Mouse (Mus musculus): Measurements from ENCODE around the gene Dusp1. TPM values are rescaled to one million over a fixed set of nuclear protein-coding genes. Genes with fewer than 3 reads are reported as not detected.

The Dusp1 gene
- polyA plus RNA-seq, 1 experiment from 2014 or later, result 16.2 TPM

- no peak overlapping the region for H3K27ac ChIP-seq (ENCODE audit: low read length)
- H3K9ac ChIP-seq (replicated peaks; ENCODE audit: low read depth, low read length), result no peak overlapping the region
- H3K9me3 ChIP-seq (ENCODE audit: control insufficient read depth, low read depth, low read length), result no peaks in the 10 kb centered on the region
- no peak overlapping the region for H3K4me3 ChIP-seq (ENCODE audit: low read depth, low read length)
- H3K36me3 ChIP-seq (ENCODE audit: control insufficient read depth, insufficient read depth, low read length), result no peaks in the 10 kb centered on the region
- H3K27me3 ChIP-seq (ENCODE audit: control insufficient read depth, insufficient read depth, low read length), result no peaks in the 10 kb centered on the region
- no peak for ATAC-seq (ENCODE audit: insufficient number of reproducible peaks, insufficient read depth, low FRiP score, low read depth)
- no peaks in the 10 kb centered on the region for H3K4me1 ChIP-seq (ENCODE audit: control insufficient read depth, insufficient read depth, low read length)
- no peak overlapping the region for H3K4me2 ChIP-seq (replicated peaks; ENCODE audit: low read depth, low read length)
- 83% methylated on average over 4 of the region's 4 CpGs for WGBS
These were observed 81.0 kb downstream of the Dusp1 start for GRCm38 (mm10) chr17:26480956-26481355.

- no peak overlapping the region for H3K9ac ChIP-seq (replicated peaks; ENCODE audit: low read depth, low read length)
- WGBS, result 82% methylated on average over 6 of the region's 6 CpGs
- no peak overlapping the region for H3K4me2 ChIP-seq (replicated peaks; ENCODE audit: low read depth, low read length)
These were observed 82.3 kb downstream of the Dusp1 start for GRCm38 (mm10) chr17:26479619-26480018.

GRCm38 (mm10) chr17:26478672-26479071 is 83.3 kb downstream of the Dusp1 start:
- no peak overlapping the region for H3K4me2 ChIP-seq (replicated peaks; ENCODE audit: low read depth, low read length)
- no peak overlapping the region for H3K27ac ChIP-seq (ENCODE audit: low read length)
- 69% methylated on average over 4 of the region's 4 CpGs for WGBS
- no peaks in the 10 kb centered on the region for H3K9me3 ChIP-seq (ENCODE audit: control insufficient read depth, low read depth, low read length)
- H3K4me3 ChIP-seq (ENCODE audit: low read depth, low read length), result no peak overlapping the region
- no peaks in the 10 kb centered on the region for H3K36me3 ChIP-seq (ENCODE audit: control insufficient read depth, insufficient read depth, low read length)
- no peaks in the 10 kb centered on the region for H3K27me3 ChIP-seq (ENCODE audit: control insufficient read depth, insufficient read depth, low read length)
- no peak overlapping the region for H3K9ac ChIP-seq (replicated peaks; ENCODE audit: low read depth, low read length)
- no peaks in the 10 kb centered on the region for H3K4me1 ChIP-seq (ENCODE audit: control insufficient read depth, insufficient read depth, low read length)
- ATAC-seq (ENCODE audit: insufficient number of reproducible peaks, insufficient read depth, low FRiP score, low read depth), result no peak

More at GRCm38 (mm10) chr17:26479619-26480018, 82.3 kb downstream of the Dusp1 start:
- Histone ChIP-seq H3K36me3 (ENCODE audit: control insufficient read depth, insufficient read depth, low read length) (no peaks in the 10 kb centered on the region), H3K27ac (ENCODE audit: low read length) (no peak overlapping the region), H3K27me3 (ENCODE audit: control insufficient read depth, insufficient read depth, low read length) (no peaks in the 10 kb centered on the region), H3K4me1 (ENCODE audit: control insufficient read depth, insufficient read depth, low read length) (no peaks in the 10 kb centered on the region), H3K9me3 (ENCODE audit: control insufficient read depth, low read depth, low read length) (no peaks in the 10 kb centered on the region), H3K4me3 (ENCODE audit: low read depth, low read length) (no peak overlapping the region)
- ATAC-seq (ENCODE audit: insufficient number of reproducible peaks, insufficient read depth, low FRiP score, low read depth), result no peak

GRCm38 (mm10) chr17:26476871-26477270 is 85.1 kb downstream of the Dusp1 start:
- Histone ChIP-seq H3K9ac (replicated peaks; ENCODE audit: low read depth, low read length) (no peak overlapping the region), H3K27me3 (ENCODE audit: control insufficient read depth, insufficient read depth, low read length) (no peaks in the 10 kb centered on the region), H3K4me3 (ENCODE audit: low read depth, low read length) (no peak overlapping the region), H3K27ac (ENCODE audit: low read length) (no peak overlapping the region), H3K4me2 (replicated peaks; ENCODE audit: low read depth, low read length) (no peak overlapping the region), H3K36me3 (ENCODE audit: control insufficient read depth, insufficient read depth, low read length) (no peaks in the 10 kb centered on the region), H3K9me3 (ENCODE audit: control insufficient read depth, low read depth, low read length) (no peaks in the 10 kb centered on the region), H3K4me1 (ENCODE audit: control insufficient read depth, insufficient read depth, low read length) (no peaks in the 10 kb centered on the region)
- no peak for ATAC-seq (ENCODE audit: insufficient number of reproducible peaks, insufficient read depth, low FRiP score, low read depth)
- WGBS, result 42% methylated on average over 6 of the region's 6 CpGs

GRCm38 (mm10) chr17:26468102-26468894 is 93.6 kb downstream of the Dusp1 start:
- Histone ChIP-seq H3K27ac (ENCODE audit: low read length) (no peak overlapping the region), H3K27me3 (ENCODE audit: control insufficient read depth, insufficient read depth, low read length) (no peaks in the 10 kb centered on the region), H3K4me2 (replicated peaks; ENCODE audit: low read depth, low read length) (no peak overlapping the region), H3K36me3 (ENCODE audit: control insufficient read depth, insufficient read depth, low read length) (no peaks in the 10 kb centered on the region), H3K9ac (replicated peaks; ENCODE audit: low read depth, low read length) (no peak overlapping the region), H3K4me3 (ENCODE audit: low read depth, low read length) (no peak overlapping the region), H3K9me3 (ENCODE audit: control insufficient read depth, low read depth, low read length) (no peaks in the 10 kb centered on the region), H3K4me1 (ENCODE audit: control insufficient read depth, insufficient read depth, low read length) (no peaks in the 10 kb centered on the region)
- 84% methylated on average over 13 of the region's 13 CpGs for WGBS
- no peak for ATAC-seq (ENCODE audit: insufficient number of reproducible peaks, insufficient read depth, low FRiP score, low read depth)

- ATAC-seq (ENCODE audit: insufficient number of reproducible peaks, insufficient read depth, low FRiP score, low read depth), result no peak
- Histone ChIP-seq H3K9me3 (ENCODE audit: control insufficient read depth, low read depth, low read length) (no peaks in the 10 kb centered on the region), H3K4me3 (ENCODE audit: low read depth, low read length) (no peak overlapping the region), H3K36me3 (ENCODE audit: control insufficient read depth, insufficient read depth, low read length) (no peaks in the 10 kb centered on the region), H3K9ac (replicated peaks; ENCODE audit: low read depth, low read length) (no peak overlapping the region), H3K27me3 (ENCODE audit: control insufficient read depth, insufficient read depth, low read length) (no peaks in the 10 kb centered on the region), H3K4me1 (ENCODE audit: control insufficient read depth, insufficient read depth, low read length) (no peaks in the 10 kb centered on the region), H3K27ac (ENCODE audit: low read length) (no peak overlapping the region), H3K4me2 (replicated peaks; ENCODE audit: low read depth, low read length) (no peak overlapping the region)
- WGBS, result 73% methylated on average over 4 of the region's 4 CpGs
These were observed 94.3 kb downstream of the Dusp1 start for GRCm38 (mm10) chr17:26467619-26468018.

GRCm38 (mm10) chr17:26466741-26467150 is 95.2 kb downstream of the Dusp1 start:
- peak; percentile 50; the same call in 1 of the 2 replicates for ATAC-seq (ENCODE audit: insufficient number of reproducible peaks, insufficient read depth, low FRiP score, low read depth)
- Histone ChIP-seq H3K27ac (ENCODE audit: low read length) (no peak overlapping the region), H3K9ac (replicated peaks; ENCODE audit: low read depth, low read length) (no peak overlapping the region)

GRCm38 (mm10) chr17:26464972-26465371 is 97.0 kb downstream of the Dusp1 start:
- WGBS, result 63% methylated on average over 7 of the region's 7 CpGs
- ATAC-seq (ENCODE audit: insufficient number of reproducible peaks, insufficient read depth, low FRiP score, low read depth), result no peak
- no peak overlapping the region for H3K27ac ChIP-seq (ENCODE audit: low read length)

More at GRCm38 (mm10) chr17:26466741-26467150, 95.2 kb downstream of the Dusp1 start:
- Histone ChIP-seq H3K4me1 (ENCODE audit: control insufficient read depth, insufficient read depth, low read length) (no peaks in the 10 kb centered on the region), H3K4me2 (replicated peaks; ENCODE audit: low read depth, low read length) (no peak overlapping the region), H3K36me3 (ENCODE audit: control insufficient read depth, insufficient read depth, low read length) (no peaks in the 10 kb centered on the region), H3K4me3 (ENCODE audit: low read depth, low read length) (no peak overlapping the region), H3K9me3 (ENCODE audit: control insufficient read depth, low read depth, low read length) (no peaks in the 10 kb centered on the region), H3K27me3 (ENCODE audit: control insufficient read depth, insufficient read depth, low read length) (no peaks in the 10 kb centered on the region)
- 7% methylated on average over 4 of the region's 4 CpGs for WGBS

GRCm38 (mm10) chr17:26464481-26464880 is 97.4 kb downstream of the Dusp1 start:
- no peak for ATAC-seq (ENCODE audit: insufficient number of reproducible peaks, insufficient read depth, low FRiP score, low read depth)
- H3K27ac ChIP-seq (ENCODE audit: low read length), result no peak overlapping the region
- 78% methylated on average over 9 of the region's 9 CpGs for WGBS

More at GRCm38 (mm10) chr17:26464972-26465371, 97.0 kb downstream of the Dusp1 start:
- Histone ChIP-seq H3K9ac (replicated peaks; ENCODE audit: low read depth, low read length) (no peak overlapping the region), H3K4me2 (replicated peaks; ENCODE audit: low read depth, low read length) (no peak overlapping the region), H3K9me3 (ENCODE audit: control insufficient read depth, low read depth, low read length) (no peaks in the 10 kb centered on the region), H3K4me3 (ENCODE audit: low read depth, low read length) (no peak overlapping the region), H3K4me1 (ENCODE audit: control insufficient read depth, insufficient read depth, low read length) (no peaks in the 10 kb centered on the region), H3K36me3 (ENCODE audit: control insufficient read depth, insufficient read depth, low read length) (no peaks in the 10 kb centered on the region), H3K27me3 (ENCODE audit: control insufficient read depth, insufficient read depth, low read length) (no peaks in the 10 kb centered on the region)

More at GRCm38 (mm10) chr17:26464481-26464880, 97.4 kb downstream of the Dusp1 start:
- Histone ChIP-seq H3K4me3 (ENCODE audit: low read depth, low read length) (no peak overlapping the region), H3K9me3 (ENCODE audit: control insufficient read depth, low read depth, low read length) (no peaks in the 10 kb centered on the region), H3K4me2 (replicated peaks; ENCODE audit: low read depth, low read length) (no peak overlapping the region), H3K36me3 (ENCODE audit: control insufficient read depth, insufficient read depth, low read length) (no peaks in the 10 kb centered on the region), H3K4me1 (ENCODE audit: control insufficient read depth, insufficient read depth, low read length) (no peaks in the 10 kb centered on the region), H3K9ac (replicated peaks; ENCODE audit: low read depth, low read length) (no peak overlapping the region), H3K27me3 (ENCODE audit: control insufficient read depth, insufficient read depth, low read length) (no peaks in the 10 kb centered on the region)

Data from stomach, embryonic 14.5 days (tissue).